In genomic region chr13:53248586-53249401, GRCm38 (mm10) we compare ENCODE assay signal across 10 mouse cellular contexts. TPM values are rescaled to one million over a fixed set of nuclear protein-coding genes. Genes with fewer than 3 reads are reported as not detected.
A peak's percentile ranks its signal among the peaks of the same experiment; 100 is the strongest.
DNase-seq lines count a peak whose midpoint lies in the region; ATAC-seq and TF ChIP-seq lines count a peak whose summit lies in the region.
"Had no signal": no experiment of that assay in that cellular context is flagged by ENCODE, and none has a peak within 500 bp of the region (broad histone marks: within the 10 kb centered on the region; RNA-seq: fewer than 3 reads in every experiment).

No protein-coding gene starts in this region.

- H3K36me3 ChIP-seq in hindbrain, postnatal 0 days (ENCODE audit: insufficient read depth, low read length) = no peaks in the 10 kb centered on the region
- H3K36me3 ChIP-seq in hindbrain, embryonic 14.5 days (replicated peaks; ENCODE audit: control insufficient read depth, insufficient read depth) = no peaks in the 10 kb centered on the region
- H3K36me3 ChIP-seq in E14TG2a.4 (ENCODE audit: insufficient read depth, low read length) = no peaks in the 10 kb centered on the region
- no peaks in the 10 kb centered on the region for H3K36me3 ChIP-seq in limb, embryonic 12.5 days
- H3K36me3 ChIP-seq: midbrain, embryonic 13.5 days had no signal

- 67% methylated on average over 24 of the region's 24 CpGs for whole genome bisulfite sequencing in hindbrain, postnatal 0 days
- WGBS in hindbrain, embryonic 14.5 days = 74% methylated on average over 24 of the region's 24 CpGs
- 62% methylated on average over 24 of the region's 24 CpGs for WGBS in limb, embryonic 12.5 days

- H3K9ac ChIP-seq in hindbrain, postnatal 0 days (replicated peaks; ENCODE audit: low read length) = no peak overlapping the region
- H3K9ac ChIP-seq in hindbrain, embryonic 14.5 days = no peak overlapping the region
- peak overlapping the region; percentile 27; the same call in 1 of the 2 replicates for H3K9ac ChIP-seq in limb, embryonic 12.5 days (replicated peaks)
- H3K9ac ChIP-seq: midbrain, embryonic 13.5 days had no signal

- H3K4me3 ChIP-seq in hindbrain, postnatal 0 days (ENCODE audit: low read length) = no peak overlapping the region
- H3K4me3 ChIP-seq in hindbrain, embryonic 14.5 days (replicated peaks; ENCODE audit: low read length) = no peak overlapping the region
- peak overlapping the region; percentile 37; the same call in 1 of the 2 replicates for H3K4me3 ChIP-seq in E14TG2a.4 (replicated peaks; ENCODE audit: low read length)
- H3K4me3 ChIP-seq in limb, embryonic 12.5 days (replicated peaks) = no peak overlapping the region
- H3K4me3 ChIP-seq: midbrain, embryonic 13.5 days had no signal

- H3K27ac ChIP-seq in hindbrain, postnatal 0 days = no peak overlapping the region
- H3K27ac ChIP-seq in hindbrain, embryonic 14.5 days = no peak overlapping the region
- H3K27ac ChIP-seq in limb, embryonic 12.5 days = peak overlapping the region; percentile 64; the same call in 1 of the 2 replicates
- H3K27ac ChIP-seq: midbrain, embryonic 13.5 days had no signal

- peak; percentile 39 for DNase-seq in embryo, embryonic 10.5 days (ENCODE audit: low spot score)
- no peak for DNase-seq in embryo, embryonic 11 days
- no peak for DNase-seq in hindbrain, postnatal 0 days (ENCODE audit: low spot score)
- DNase-seq in hindbrain, embryonic 14.5 days (ENCODE audit: low spot score) = no peak
- DNase-seq in adrenal gland, adult 2 months = no peak
- no peak for DNase-seq in left cerebral cortex, adult 9 months (ENCODE audit: low spot score in 2 of 2)

- H3K4me2 ChIP-seq in hindbrain, postnatal 0 days (ENCODE audit: low read depth, low read length) = no peak overlapping the region
- no peak overlapping the region for H3K4me2 ChIP-seq in hindbrain, embryonic 14.5 days (replicated peaks)
- H3K4me2 ChIP-seq in limb, embryonic 12.5 days = no peak overlapping the region
- H3K4me2 ChIP-seq: midbrain, embryonic 13.5 days had no signal

- peak; percentile 55; the same call in 1 of the 2 replicates for ATAC-seq in hindbrain, postnatal 0 days
- no peak; the same call in 1 of the 2 replicates for ATAC-seq in hindbrain, embryonic 14.5 days (ENCODE audit: low FRiP score)
- 0 out of 2 replicates have a peak, but pooled peaks have one; percentile 45 for ATAC-seq in limb, embryonic 12.5 days (ENCODE audit: insufficient number of reproducible peaks, insufficient read depth, low FRiP score, low TSS enrichment, low read depth)
- ATAC-seq: midbrain, embryonic 13.5 days had no signal

- H3K9me3 ChIP-seq in hindbrain, postnatal 0 days (ENCODE audit: low read length) = no peaks in the 10 kb centered on the region
- H3K9me3 ChIP-seq in hindbrain, embryonic 14.5 days (ENCODE audit: control insufficient read depth, low read length) = no peaks in the 10 kb centered on the region
- H3K9me3 ChIP-seq in E14TG2a.4 (ENCODE audit: low read length) = no peaks in the 10 kb centered on the region
- H3K9me3 ChIP-seq in limb, embryonic 12.5 days = no peaks in the 10 kb centered on the region
- H3K9me3 ChIP-seq: midbrain, embryonic 13.5 days had no signal

- no peaks in the 10 kb centered on the region for H3K27me3 ChIP-seq in hindbrain, postnatal 0 days (ENCODE audit: insufficient read depth, low read length)
- no peaks in the 10 kb centered on the region for H3K27me3 ChIP-seq in hindbrain, embryonic 14.5 days (ENCODE audit: control insufficient read depth, insufficient read depth, low read length)
- H3K27me3 ChIP-seq in E14TG2a.4 (ENCODE audit: insufficient read depth, low read length) = peaks cover 22% of the 10 kb centered on the region
- no peaks in the 10 kb centered on the region for H3K27me3 ChIP-seq in limb, embryonic 12.5 days
- H3K27me3 ChIP-seq: midbrain, embryonic 13.5 days had no signal

- peaks cover 3% of the 10 kb centered on the region; the same call in 1 of the 2 replicates for H3K4me1 ChIP-seq in hindbrain, postnatal 0 days (ENCODE audit: insufficient read depth, low read length)
- H3K4me1 ChIP-seq in hindbrain, embryonic 14.5 days (replicated peaks; ENCODE audit: control insufficient read depth, insufficient read depth, low read length) = no peaks in the 10 kb centered on the region
- H3K4me1 ChIP-seq in E14TG2a.4 (replicated peaks; ENCODE audit: low read depth, low read length) = peaks cover 22% of the 10 kb centered on the region
- peaks cover 76% of the 10 kb centered on the region for H3K4me1 ChIP-seq in limb, embryonic 12.5 days (replicated peaks)
- H3K4me1 ChIP-seq: midbrain, embryonic 13.5 days had no signal

- no peak for TF ChIP-seq CTCF in hindbrain, postnatal 0 days (IDR thresholded peaks at IDR 0.05; ENCODE audit: low read depth)
- no peak for TF ChIP-seq CTCF in E14TG2a.4 (conservative IDR thresholded peaks at IDR 0.05; ENCODE audit: low read length)

RNA-seq across cellular contexts. Expression of gene Ror2, which starts 37.1 kb away (rescaled TPM):
- 7.0 and 7.5 TPM in 2 replicates for total RNA-seq in hindbrain, postnatal 0 days (2014; rRNA removed)
- 2.1 and 2.5 TPM in 2 replicates for polyA plus RNA-seq in hindbrain, postnatal 0 days (2015; fragmentation: Nextera tagmentation; extraction: Ambion mirVana)
- polyA plus RNA-seq in hindbrain, embryonic 14.5 days (2014; fragmentation: Nextera tagmentation; extraction: Ambion mirVana) = 1.8 and 3.1 TPM in 2 replicates
- polyA plus RNA-seq in limb, embryonic 12.5 days (2016; fragmentation: Nextera tagmentation; extraction: Ambion mirVana) = 44.2 and 45.2 TPM in 2 replicates
- 1 to 10 TPM; 4.7 to 7.0 TPM for total RNA-seq in adrenal gland, adult 2 months (2021)
- polyA plus RNA-seq in adrenal gland, adult 2 months (2012; rRNA removed) = 10.0 and 11.8 TPM in 2 replicates
- total RNA-seq: liver, adult 2 months had no signal
